Mouse (Mus musculus) urinary bladder, adult 2 months (tissue): ENCODE measurements at regions not wholly inside any gene's neighbourhood (a gene's known extent, or its start where the extent isn't known, plus 50 kb on each side); places are given as distances from the start of the nearest gene placed in this dataset.

Experiments
- DNase-seq: peaks from one replicate; pipeline ENCODE4 v3.0.0; 2022; ENCODE audit warnings: low spot score

DNA sequence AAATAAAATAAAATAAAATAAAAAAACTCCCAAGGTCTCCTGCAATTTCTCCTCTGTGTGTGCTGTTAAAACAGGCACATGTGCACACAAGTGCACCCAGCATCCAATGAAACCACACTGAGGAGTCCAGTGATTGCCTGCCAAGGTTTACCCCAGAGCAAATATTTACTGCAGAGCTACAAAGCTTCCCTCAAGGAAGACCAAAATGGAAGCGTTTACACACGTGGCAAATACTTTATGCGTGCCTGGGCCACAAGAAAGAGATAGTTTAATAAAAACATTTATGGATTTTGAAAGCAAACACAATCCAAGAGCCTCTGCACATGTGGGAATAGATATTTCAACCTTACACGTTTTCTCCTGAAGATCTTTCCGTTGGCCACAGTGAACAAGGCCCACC is 265.4 kb upstream of the Nfe2l3 start:
- no peak for DNase-seq

DNA sequence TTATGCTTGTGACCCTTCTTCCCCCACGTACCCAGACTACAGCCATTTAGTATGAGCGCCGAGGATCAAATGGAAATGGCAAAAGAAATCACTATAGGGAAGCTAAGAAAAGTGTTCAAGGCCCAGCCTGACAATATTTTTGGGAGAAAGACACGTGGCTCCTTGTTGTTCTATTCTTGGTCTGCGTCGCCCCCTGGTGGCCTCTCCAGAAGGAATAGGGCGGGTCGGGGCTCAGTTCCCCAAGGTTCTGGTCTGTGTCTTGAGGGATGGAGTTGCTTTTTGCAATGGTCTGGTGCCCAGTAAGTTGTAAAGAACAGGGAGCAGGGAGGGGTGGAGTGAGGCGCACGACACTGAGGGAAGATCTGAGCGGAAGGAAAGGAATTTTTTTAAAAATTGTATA is 264.4 kb upstream of the Nfe2l3 start:
- peak; percentile 77 for DNase-seq

DNA sequence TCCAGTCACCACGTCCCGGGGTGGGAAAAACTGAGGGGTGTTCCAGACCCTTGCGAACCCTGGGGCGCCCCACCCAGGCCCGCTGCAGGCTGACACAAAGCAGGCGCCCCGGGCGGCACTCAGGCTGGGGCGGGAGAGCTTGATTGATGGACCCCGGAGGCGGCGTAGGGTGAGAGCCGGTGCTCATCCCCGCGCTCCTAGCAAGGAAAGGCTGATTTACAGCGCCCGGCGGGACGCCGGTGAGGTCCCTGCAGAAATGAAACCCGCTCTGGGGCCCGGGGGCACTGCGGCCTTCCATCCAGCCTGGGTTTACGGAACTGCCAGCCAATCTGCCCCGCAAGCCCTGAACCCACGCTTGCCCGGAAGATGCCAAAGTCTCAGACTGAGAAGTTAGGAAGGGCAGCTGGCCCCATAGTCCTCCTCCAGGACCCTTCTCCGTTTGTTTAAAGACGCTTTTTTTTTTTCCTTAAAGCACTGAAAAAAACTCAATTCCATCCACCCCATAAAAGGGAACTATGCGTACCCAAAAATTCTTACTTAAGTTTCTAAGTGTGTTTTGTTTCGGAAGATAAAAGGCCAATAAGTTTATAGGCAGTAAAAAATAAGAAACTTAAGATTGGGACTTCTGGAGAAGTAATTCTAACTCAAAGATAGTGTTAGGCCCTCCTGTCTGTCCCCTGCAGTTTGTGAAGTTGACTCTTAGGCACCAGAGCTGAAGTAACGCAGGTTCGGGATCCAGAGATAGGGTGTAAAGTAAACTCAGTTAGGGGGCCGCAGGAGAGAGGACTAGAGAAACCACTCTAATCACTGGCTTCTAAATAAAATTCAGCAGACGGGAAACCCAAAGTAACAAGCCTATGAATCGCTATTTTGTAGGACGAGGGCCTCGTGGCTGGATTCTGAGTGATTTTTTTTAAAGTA is 263.4 kb upstream of the Nfe2l3 start:
- DNase-seq, result peak; percentile 46

DNA sequence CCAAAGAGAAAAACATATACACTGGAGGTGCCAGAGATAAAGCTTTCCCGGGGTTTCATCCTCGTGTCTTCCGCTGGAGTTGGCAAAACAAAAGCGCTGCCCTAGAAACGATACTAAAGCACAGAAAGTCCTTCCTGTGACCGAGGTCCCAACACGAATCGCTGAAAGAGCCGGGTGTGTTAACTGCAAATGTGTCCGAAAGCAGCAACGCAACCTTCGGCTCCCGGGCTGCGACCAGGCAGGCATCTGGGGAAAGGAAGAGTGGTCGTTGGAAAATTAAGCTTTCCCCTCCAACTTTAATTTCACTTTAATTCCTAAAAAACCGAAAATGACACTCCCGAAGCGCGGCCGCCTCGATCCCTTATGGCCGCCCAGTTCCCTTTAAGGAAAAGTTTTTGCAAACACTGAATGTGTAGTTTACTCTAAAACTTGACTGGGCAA is 262.5 kb upstream of the Nfe2l3 start:
- peak; percentile 34 for DNase-seq

DNA sequence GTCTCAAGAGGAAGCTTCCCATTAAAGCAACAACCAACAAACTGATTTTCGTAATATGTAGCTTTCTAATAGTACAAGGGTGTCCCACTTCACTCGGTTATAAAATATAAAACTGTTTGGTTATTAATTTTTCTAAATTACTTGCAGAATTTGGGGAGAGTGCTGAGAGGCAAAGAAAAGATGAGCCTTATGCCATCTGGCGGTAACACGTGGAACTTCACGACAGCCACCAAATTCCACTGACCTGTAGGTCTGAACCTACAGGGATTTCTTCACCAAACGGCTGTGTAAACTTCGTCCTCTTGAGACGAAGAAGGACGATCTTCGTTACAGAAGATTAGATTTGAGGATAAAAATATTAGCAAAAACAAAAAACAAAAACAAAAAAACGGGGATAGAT is 262.1 kb upstream of the Nfe2l3 start:
- no peak for DNase-seq

DNA sequence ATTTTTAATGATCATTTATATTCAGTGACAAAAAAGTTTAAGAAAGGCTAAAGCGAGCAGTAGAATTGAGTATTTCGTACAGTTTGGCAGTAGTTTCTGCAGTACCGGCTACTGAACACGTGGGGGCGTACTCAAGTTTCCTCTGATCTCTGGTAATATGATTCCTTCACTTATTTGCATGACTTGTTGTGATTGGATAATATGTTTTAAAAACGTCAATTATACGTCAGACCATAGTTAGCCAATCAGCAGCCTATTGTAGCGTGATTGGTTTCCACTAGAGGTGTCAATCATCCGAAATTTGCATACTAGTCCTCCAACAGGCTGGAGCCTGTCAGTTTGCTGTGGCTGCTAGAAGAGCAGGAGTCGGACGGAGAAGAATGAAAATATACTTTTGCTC is 261.6 kb upstream of the Nfe2l3 start:
- no peak for DNase-seq

DNA sequence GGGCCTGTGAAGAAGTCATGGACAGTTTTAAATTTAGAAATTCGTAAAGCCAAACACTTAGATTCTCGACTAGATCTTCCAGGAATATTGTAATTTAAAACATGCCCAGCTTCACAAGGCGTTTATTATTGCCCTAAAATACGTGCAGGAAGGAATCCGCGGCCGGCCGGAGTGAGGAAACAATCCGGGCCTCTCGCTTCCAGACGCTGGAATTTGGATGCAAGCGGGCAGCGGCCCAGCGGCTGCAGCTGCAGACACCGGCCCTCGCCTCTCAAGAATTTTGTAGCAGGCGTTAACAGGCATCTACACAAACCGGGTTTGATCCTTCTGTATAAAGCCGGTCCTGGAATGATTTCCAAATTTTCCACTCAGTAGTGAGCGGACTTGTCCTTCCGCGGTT is 260.7 kb upstream of the Nfe2l3 start:
- DNase-seq, result peak; percentile 52

DNA sequence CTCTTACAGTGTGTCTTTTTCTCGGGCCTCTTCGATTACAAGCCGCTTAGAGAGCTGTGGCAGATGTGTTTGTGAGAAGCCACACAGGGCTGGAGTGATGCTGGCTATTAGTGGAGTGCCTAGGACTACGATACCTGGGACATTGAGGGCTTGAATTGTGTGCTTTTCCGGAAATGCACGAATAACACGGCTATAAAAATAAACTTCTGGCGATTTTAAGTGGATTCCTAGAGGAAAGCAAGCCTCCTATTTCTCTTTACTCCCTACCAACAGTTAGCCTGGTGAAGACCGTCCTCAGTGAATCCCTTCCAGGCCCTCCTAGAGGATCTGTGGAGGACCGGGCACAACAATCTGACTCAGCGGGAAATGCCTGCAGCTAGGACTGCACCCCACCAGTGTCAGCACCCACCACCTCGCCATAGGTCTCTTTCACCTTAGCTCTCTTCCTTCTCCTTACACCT is 260.1 kb upstream of the Nfe2l3 start:
- no peak for DNase-seq

DNA sequence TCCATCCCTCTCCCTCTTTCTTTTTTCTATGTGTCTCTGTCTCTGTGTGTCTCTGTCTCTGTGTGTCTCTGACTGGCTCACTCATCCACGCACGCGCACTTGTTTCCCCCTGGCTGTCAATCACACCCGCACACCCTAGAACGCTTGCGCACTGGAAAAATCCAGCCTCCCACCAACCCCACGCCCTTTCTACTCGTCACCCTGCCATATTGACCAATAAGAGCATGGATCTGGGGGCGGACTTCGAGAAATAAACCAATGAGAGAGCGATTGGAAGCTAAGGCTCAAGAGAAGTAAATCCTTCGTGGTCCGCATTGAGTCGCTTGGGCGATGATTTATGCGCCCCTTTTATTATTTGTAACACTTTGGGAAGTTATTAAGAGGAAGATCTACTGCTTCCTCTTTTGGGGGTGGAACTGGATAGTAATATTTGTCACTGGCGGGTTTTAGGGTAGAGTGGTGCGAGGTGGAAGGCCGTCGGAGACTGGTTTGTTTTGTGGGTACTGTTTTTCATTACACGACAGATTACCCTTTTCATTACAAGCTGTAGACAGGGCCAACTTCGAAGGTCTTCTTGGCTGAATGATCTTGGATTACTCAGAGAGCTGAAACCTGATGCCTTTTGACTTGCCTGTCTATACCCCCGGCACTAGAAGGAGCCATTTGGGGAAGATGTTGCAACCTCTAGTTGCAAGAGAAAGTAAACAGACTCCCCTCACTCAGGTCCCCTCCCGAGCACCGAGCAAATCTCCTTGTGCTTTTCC is 259.4 kb upstream of the Nfe2l3 start:
- peak; percentile 63 for DNase-seq

DNA sequence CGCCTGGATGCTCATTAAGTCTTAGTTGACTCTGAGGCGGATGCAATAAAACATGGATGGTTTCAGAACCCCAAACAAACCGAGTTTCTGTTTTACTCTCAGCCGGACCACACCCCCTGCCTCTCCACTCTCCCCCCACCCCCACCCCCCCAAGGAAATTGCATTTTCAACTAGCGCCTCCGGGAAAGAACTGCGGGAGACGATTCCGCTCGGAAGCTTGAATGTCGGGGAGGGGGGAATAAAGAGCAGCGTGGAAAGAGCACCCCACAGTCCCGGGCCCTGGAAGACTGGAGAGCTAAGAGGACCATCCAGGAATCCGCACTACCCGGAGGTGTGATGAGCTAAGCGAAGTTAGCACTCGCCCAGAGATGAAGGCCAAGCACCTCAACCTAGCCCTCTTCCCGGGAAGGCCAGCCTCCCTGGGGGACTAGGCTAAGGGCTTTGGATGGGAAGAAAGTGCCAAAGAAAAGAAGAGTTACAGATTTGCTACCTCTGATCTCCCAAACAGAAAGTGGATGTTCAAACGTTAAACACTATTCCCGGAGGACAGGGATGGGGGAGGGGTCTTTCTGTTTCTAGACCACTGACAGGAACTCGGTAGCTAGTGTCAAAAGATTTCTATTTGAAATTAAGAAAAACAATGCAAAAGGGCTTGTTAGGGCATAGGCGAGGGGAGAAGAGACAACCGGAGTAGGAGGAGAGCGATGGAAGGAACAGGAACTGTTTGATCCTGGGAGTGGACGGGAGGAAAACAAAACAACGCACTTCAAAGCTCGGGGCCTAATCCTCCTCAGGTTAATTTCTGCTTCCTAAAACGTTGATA is 258.6 kb upstream of the Nfe2l3 start:
- DNase-seq, result no peak

DNA sequence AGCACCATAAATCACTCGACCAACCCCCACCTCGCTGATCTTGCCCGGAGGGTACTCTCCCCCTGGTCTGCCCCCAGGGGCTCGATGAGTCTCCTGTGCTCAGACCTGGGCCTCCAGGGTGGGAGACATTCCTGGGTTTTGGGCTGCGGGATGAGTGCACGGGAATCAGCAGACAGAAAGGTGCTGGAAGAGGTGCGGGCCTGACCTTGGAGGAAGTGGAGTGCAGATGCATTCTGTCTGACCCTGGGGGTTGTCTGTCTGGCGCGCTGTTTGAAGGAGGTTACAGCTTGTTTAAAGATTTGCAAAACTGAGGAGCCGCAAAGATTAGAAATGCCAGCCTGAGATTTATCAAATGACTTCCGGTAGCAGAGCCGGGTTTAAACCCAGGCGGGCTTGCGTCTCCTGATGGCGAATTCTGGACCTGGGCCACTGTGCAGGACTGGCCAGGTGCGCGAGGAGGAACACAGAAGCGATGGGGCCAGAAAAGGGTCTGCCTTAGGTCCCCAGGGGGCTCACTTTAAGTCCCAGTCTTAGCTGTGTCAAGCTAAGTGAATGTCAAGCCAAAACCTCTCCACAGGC is 257.9 kb upstream of the Nfe2l3 start:
- DNase-seq, result peak; percentile 35

DNA sequence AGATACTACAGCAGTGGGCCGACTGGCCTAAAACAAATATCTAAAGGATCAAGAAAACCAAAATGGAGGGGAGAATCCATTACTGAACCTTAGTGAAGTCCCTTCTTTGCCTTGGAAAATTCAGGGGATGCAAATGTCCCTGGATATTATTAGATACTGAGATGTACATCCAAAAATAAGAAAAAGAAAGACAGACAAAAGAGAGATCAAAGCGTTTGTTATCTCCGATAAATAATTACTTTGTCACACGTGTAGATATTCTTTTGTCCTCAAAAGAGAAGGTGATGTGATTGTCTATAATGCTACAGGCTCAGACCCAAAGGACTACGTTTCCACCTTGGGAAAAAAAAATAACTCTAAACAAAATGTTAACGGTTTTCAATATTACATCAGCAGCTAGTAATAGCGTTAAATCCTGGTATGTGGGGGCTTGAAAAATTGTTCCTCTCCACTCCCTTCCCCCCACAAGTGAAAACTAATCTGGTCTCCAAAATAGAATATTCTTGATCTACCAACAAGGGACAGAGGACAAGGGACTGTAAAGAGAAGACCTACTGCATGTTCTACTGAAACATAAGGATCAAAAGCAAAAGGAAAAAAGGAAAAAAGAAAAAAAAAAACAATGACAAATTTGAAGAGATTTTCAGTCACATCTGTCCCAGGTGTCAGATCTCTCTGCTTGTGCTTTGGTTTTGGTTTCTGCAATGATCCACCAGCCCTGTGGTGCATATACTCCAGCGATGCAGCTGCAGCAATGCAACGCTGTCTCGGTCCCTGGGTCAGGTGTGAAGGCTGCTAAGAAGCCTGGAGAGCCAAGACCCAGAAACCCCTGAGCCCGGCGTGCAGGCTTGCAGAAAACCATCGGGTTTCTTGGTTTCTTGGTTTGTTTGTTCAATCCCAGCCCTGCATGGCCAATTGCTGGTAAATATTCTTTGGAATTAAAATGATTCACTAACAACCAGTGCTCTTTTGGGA is 256.6 kb upstream of the Nfe2l3 start:
- no peak for DNase-seq

DNA sequence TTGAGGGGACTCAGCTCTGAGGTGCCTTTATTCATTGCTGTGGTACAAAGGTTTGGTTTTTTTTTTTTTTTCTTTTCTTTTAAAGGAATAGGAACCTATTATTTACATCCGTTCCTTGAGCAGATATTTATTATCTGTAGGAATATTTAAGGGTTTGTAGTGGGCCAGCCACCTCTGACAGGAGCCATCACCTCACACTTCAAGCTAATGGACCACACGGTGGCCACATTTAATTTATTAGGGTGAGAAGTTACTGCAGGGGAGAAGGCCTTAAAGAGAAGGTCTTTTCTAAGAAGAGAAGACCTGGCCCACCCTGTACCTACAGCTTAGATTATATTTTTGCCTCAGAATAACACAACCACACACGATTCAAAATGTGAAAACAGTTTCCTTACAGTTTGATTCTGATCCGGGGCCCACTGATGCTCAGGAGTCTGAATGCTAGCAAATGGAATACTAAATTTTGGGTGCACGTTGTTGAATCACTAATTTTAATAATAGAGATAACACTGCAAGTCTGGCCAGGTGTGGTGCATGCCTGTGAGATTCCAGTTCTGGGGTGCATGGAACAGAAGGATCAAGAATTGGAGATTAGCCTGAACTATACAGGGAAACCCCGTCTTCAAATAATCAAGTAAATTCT is 255.6 kb upstream of the Nfe2l3 start:
- DNase-seq, result no peak

DNA sequence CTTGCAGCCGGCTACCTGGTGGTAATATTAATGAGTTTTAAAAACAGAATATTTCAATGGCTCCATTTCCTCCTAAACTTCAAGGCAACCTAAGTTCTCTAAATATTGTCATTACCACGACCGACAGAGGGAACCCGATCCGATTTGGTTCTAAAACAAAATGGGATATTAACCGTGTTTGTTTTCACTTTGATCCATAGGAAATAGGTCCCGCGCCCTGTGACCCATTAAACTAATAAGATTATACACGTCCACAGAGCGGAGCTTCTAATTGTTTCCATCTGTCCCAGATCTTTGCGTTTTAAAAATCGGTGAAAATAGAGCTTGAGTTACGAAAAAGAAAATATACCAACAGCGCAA is 254.8 kb upstream of the Nfe2l3 start:
- no peak for DNase-seq

DNA sequence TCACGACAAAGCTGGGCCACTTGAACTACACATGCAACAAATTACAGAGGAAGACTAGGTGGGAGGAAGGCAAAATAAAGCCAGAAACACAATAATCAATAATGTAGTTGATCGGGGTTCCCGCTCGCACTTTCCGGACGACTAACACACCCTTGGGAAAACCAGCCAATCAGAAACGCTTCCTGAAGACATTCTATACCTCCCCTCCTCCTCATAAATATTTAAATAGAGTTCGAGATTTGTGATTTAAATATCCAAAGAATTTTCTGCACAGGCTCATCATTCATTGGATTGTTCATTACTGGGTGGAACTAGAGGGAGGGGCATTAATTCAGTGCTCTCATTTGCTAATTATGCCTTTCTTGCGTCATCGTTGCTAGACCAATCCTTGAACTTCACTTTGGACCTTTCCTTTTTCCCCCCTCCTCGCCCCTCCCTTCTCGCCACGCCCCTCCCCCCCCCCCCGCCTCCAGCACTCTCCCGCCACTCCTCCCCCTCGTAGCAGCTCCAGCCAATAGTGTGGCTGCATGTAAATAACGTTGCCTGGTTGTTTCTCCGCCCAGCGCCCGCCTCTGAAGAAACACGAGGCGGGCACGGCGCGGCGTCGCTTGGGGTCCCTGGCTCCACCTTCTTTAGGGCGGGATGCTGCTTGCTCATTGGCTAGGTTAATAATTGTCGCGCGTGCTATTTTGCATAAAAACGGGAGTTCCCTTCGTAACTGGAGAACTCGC is 254.2 kb upstream of the Nfe2l3 start:
- DNase-seq, result peak; percentile 58

DNA sequence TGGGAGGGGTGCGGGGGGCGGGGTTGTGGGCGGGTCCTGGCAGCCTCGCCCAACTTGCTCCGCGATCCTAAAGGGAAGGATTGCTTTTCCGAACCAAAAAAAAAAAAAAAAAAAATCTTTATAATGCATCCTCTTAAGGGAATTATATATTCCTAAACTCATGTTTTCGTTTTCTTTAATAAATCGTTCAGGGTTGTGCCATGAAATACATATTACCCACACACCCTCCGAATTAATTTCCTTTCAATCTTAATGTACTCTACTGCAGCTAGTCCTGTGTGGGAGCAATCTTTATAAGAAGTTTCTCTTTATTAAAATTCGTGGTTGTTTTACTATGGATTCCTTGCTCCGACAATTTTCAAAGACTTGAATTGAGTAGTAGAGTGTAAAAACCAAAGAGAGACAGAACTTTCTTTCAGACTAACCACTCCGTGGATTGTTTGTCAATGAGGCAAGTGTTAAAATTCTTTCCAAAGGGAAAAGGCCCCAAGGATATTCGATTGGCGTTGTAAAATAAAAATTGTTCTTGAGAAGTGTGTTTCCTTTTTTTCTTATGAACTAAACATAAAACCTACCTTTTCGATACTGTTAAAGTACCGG is 253.6 kb upstream of the Nfe2l3 start:
- DNase-seq, result no peak

DNA sequence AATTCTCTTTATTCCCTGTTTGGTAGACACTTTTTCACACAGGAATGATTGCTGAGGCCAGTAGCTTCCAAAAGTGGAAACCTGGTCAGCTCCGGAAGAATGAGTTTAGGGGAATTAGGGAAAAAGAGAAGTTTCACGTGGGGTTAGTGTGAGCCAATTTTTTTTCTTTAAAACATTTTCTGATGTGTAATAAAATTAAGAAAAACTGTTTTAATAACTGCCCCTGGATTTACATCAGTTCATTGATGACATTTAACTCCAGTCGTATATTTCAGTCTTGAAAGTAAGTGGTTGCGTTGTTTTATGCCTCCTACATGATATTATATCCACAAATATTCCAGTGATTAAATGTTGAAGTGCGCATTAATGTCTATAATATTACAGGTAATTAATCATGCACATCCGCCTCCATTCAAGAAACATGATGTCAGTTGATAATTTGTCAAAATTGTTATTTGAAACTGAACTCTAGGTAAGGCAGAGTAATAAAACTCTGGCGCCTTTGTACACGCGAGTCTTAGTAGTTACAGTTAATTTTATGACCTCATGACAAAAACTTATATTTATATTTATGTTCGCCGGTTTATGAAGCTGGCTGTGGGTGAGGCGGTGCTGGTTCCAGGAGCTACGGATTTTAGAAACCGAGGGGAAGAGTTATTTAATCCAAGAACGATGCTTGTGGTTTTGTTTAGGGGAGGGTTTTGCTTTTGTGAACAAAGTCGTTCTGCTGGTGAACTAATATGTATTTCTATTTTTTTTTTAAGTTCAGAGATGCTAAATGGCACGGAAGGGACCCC is 252.5 kb upstream of the Nfe2l3 start:
- DNase-seq, result no peak
